Mouse (Mus musculus) layer of hippocampus, adult 18-20 months (tissue): ENCODE measurements around the gene Nat8f6. TPM values are rescaled to one million over a fixed set of nuclear protein-coding genes. Genes with fewer than 3 reads are reported as not detected.

Experiments used
- microRNA-seq, 2 experiments: library from miRNA; unstranded; fragments of <30 nt; microRNA quantifications; one replicate each; pipeline ENCODE4 v1.2.0; 2021
- total RNA-seq, 2 experiments: library from RNA; stranded (reverse); gene quantifications; 2 replicates each; pipeline ENCODE4 v1.2.3; 2021

Gene Nat8f6
- total RNA-seq, 2 experiments from 2014 or later: 1.1 to 1.3 TPM

Small RNAs within 50 kb of the gene (microRNA-seq; reads per million reads assigned to microRNA genes)
- gene Mir6375: 0 reads per million in 2 experiments

Other genes with a start within 250 kb of the Nat8f6 start
- 1 to 10 TPM; 6.7 to 7.0 TPM for gene Alms1, start 233.4 kb downstream of the Nat8f6 start, total RNA-seq
- gene Nat8f7, start 107.7 kb downstream of the Nat8f6 start, total RNA-seq: 1 to 10 TPM; 3.4 to 4.0 TPM
- 1 to 10 TPM; 2.1 to 3.4 TPM for gene Nat8f3, start 55.2 kb downstream of the Nat8f6 start, total RNA-seq
- gene Nat8f5, start within 50 bp of the Nat8f6 start, total RNA-seq: 1 to 10 TPM; 6.7 to 7.3 TPM
- gene Nat8, start 11.1 kb upstream of the Nat8f6 start, total RNA-seq: 1 to 10 TPM; 4.4 to 4.6 TPM
- gene Nat8f2, start 48.2 kb upstream of the Nat8f6 start, total RNA-seq: 1 to 10 TPM; 2.4 to 4.2 TPM
- gene Nat8f4, start 83.9 kb upstream of the Nat8f6 start, total RNA-seq: 1 to 10 TPM; 7.6 to 8.5 TPM
- 10 to 100 TPM; 81.6 to 98.0 TPM for gene Tprkb, start 90.9 kb upstream of the Nat8f6 start, total RNA-seq
- gene Nat8f1, start 94.7 kb upstream of the Nat8f6 start, total RNA-seq: 10 to 100 TPM; 24.8 to 28.5 TPM
- 10 to 100 TPM; 71.2 to 76.1 TPM for gene Dusp11, start 140.7 kb upstream of the Nat8f6 start, total RNA-seq
- not detected for gene Figla, start 195.2 kb upstream of the Nat8f6 start, total RNA-seq
- 100 to 1,000 TPM; 267 to 269 TPM for gene Add2, start 207.7 kb upstream of the Nat8f6 start, total RNA-seq